Mouse (Mus musculus) gastrocnemius, postnatal 36 days (tissue): ENCODE data around the gene Rufy1. TPM values are rescaled to one million over a fixed set of nuclear protein-coding genes. Genes with fewer than 3 reads are reported as not detected.
"Not testable (repeated sequence)": the region's sequence is repeated elsewhere in the genome, so short reads cannot be mapped to it uniquely, and the experiment has no call there.

Source experiments
- DNase-seq, 2 experiments: peaks; one replicate each; pipeline ENCODE4 v3.0.0; 2022
- intact Hi-C: fragments of 180-260 bp; cut with DNase I; formaldehyde crosslinking; loops from one replicate; pipeline ENCODE4 v1.15.1; 2025
- long read RNA-seq, 2 experiments: library from polyadenylated mRNA; stranded (forward); transcript quantifications; one replicate each; pipeline ENCODE4 v2.0.0; 2021
- total RNA-seq, 2 experiments: library from RNA; stranded (reverse); gene quantifications; 2 replicates each; pipeline ENCODE4 v1.2.3; 2021

The Rufy1 gene
- 10 to 100 TPM; 19.5 to 21.6 TPM for total RNA-seq
- long read RNA-seq, experiment 1, transcript Rufy1-201 (18 exons, 2,688 nt) = major isoform, 11 of 12 reads
- long read RNA-seq, experiment 1, partial matches to known transcripts = 0 of 12 reads
- long read RNA-seq, experiment 1, other reads (novel, unspliced or antisense) = 1 of 12 reads
- long read RNA-seq, experiment 2, transcript Rufy1-201 (18 exons, 2,688 nt) = major isoform, 17 of 22 reads
- long read RNA-seq, experiment 2, partial matches to known transcripts = 2 of 22 reads
- long read RNA-seq, experiment 2, other reads (novel, unspliced or antisense) = 3 of 22 reads

GRCm38 (mm10) chr11:50430277-50431133 lies at the start of gene Rufy1:
TSS of gene Rufy1 (minus strand) at chr11:50431125.
- intact Hi-C loops = no loop called here
- DNase-seq = peak; percentile 81 to 84

- intact Hi-C loops = no loop called here
- no peak for DNase-seq
Measured at GRCm38 (mm10) chr11:50478072-50478471, 47.1 kb upstream of the Rufy1 start.

GRCm38 (mm10) chr11:50477486-50478070 lies 46.7 kb upstream of the Rufy1 start:
- peak in 1 of 2 experiments; percentile 40 for DNase-seq

GRCm38 (mm10) chr11:50476971-50477370 lies 46.0 kb upstream of the Rufy1 start:
- intact Hi-C loops = no loop called here
- DNase-seq = no peak

More at GRCm38 (mm10) chr11:50477486-50478070, 46.7 kb upstream of the Rufy1 start:
- intact Hi-C loops = no loop called here

GRCm38 (mm10) chr11:50473933-50474332 lies 43.0 kb upstream of the Rufy1 start:
- intact Hi-C loops = no loop called here
- no peak for DNase-seq

GRCm38 (mm10) chr11:50472161-50472939 lies 41.4 kb upstream of the Rufy1 start:
- DNase-seq = no peak
- intact Hi-C loops = no loop called here

- no peak for DNase-seq
- intact Hi-C loops = no loop called here
Measured at GRCm38 (mm10) chr11:50461481-50461880, 30.6 kb upstream of the Rufy1 start.

GRCm38 (mm10) chr11:50459250-50459649 lies 28.3 kb upstream of the Rufy1 start:
- no peak for DNase-seq
- intact Hi-C loops = no loop called here

- intact Hi-C loops = no loop called here
- no peak for DNase-seq
Measured at GRCm38 (mm10) chr11:50457111-50457911, 26.4 kb upstream of the Rufy1 start.

- intact Hi-C loops = no loop called here
- no peak for DNase-seq
Measured at GRCm38 (mm10) chr11:50456455-50456854, 25.5 kb upstream of the Rufy1 start.

- DNase-seq = no peak
- intact Hi-C loops = no loop called here
Measured at GRCm38 (mm10) chr11:50454934-50455333, 24.0 kb upstream of the Rufy1 start.

- intact Hi-C loops = no loop called here
- DNase-seq = no peak
Measured at GRCm38 (mm10) chr11:50450236-50450635, 19.3 kb upstream of the Rufy1 start.

GRCm38 (mm10) chr11:50448163-50448562 lies 17.2 kb upstream of the Rufy1 start:
- intact Hi-C loops, DNase-seq: not testable (repeated sequence)

GRCm38 (mm10) chr11:50443259-50444065 lies 12.5 kb upstream of the Rufy1 start:
- intact Hi-C loops = loop anchor here (5.0 kb wide), 3 partner anchors 144 to 324 kb away; partner anchors contain the start of gene Adamts2
- no peak for DNase-seq

- intact Hi-C loops = loop anchor here (5.0 kb wide), 3 partner anchors 146 to 326 kb away; partner anchors contain the start of gene Adamts2
- DNase-seq = peak in 1 of 2 experiments; percentile 39
Measured at GRCm38 (mm10) chr11:50441637-50442036, 10.7 kb upstream of the Rufy1 start.

GRCm38 (mm10) chr11:50440691-50441090 lies 9.8 kb upstream of the Rufy1 start:
- DNase-seq = no peak
- intact Hi-C loops = loop anchor here (5.0 kb wide), 3 partner anchors 147 to 327 kb away; partner anchors contain the start of gene Adamts2

- no peak for DNase-seq
- intact Hi-C loops = loop anchor here (5.0 kb wide), 3 partner anchors 147 to 327 kb away; partner anchors contain the start of gene Adamts2
Measured at GRCm38 (mm10) chr11:50439857-50440256, 8.9 kb upstream of the Rufy1 start.

GRCm38 (mm10) chr11:50432896-50433295 lies 2.0 kb upstream of the Rufy1 start:
- intact Hi-C loops = no loop called here
- no peak for DNase-seq
